Mouse (Mus musculus): ENCODE measurements around the gene Slc2a5. TPM values are rescaled to one million over a fixed set of nuclear protein-coding genes. Genes with fewer than 3 reads are reported as not detected.

The Slc2a5 gene
- 0.26 and 0.50 TPM in 2 replicates for polyA plus RNA-seq (2015; fragmentation: Nextera tagmentation; extraction: Ambion mirVana)

DNA sequence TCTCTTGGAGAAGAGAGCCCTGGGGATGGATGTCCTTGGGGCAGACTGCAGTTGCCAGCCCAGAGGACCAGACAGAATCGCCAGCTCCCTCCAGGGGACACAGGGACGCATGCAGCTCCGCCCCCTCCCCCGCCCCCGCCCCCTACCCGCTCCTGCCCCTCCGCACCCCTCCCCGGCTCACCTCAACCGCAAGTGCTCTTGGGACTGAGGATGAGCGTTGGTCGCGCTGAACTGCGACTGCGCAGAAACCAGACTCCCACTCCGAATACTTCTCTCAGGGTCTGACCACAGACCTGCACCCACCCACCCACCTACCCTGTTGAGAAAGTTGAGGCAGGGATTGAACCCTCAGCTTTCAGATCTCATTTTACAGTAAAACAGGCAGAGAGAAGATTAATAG is at the start of gene Slc2a5:
Gene Slc2a5, plus strand, starts transcription at position 229 of the 400 bp plus-strand sequence.
- Histone ChIP-seq H3K36me3 (ENCODE audit: control insufficient read depth, insufficient read depth, low read length) (no peaks in the 10 kb centered on the region), H3K9me3 (ENCODE audit: control insufficient read depth, low read length) (no peaks in the 10 kb centered on the region), H3K27ac (ENCODE audit: low read length) (no peak within 1 kb of the TSS), H3K4me1 (replicated peaks; ENCODE audit: control insufficient read depth, insufficient read depth, low read length) (peaks cover 14% of the 10 kb centered on the region), H3K4me3 (ENCODE audit: low read length) (peak within 1 kb of the TSS; percentile 7; the same call in 1 of the 2 replicates), H3K9ac (ENCODE audit: low read length) (no peak within 1 kb of the TSS; the same call in 1 of the 2 replicates), H3K4me2 (ENCODE audit: low read depth, low read length) (peak within 1 kb of the TSS; percentile 42), H3K27me3 (ENCODE audit: control insufficient read depth, insufficient read depth, low read depth, low read length) (no peaks in the 10 kb centered on the region)
- ATAC-seq (ENCODE audit: low read depth), result no peak
- WGBS, result 7% methylated on average over 15 of the region's 15 CpGs

DNA sequence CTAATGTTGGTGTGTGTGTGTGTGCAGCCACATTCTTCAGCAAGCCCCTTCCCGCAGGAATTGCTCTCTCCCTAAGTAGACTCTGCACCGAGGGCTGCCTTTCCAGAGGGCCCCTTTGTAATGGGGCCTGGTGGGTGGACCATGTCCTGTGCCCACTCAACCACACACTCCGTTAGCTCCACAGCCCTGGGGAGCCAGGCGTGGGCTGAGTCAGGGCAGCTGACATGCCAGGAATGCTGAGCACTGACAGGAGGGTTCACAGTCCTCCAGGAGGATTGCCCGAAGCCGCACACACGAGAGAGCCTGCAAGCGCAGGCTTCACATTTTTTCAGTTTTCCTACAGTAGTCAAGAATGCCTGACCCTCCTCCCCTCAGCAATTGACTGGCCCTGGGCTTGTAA is 48.9 kb upstream of the Slc2a5 start:
- Histone ChIP-seq H3K4me1 (replicated peaks; ENCODE audit: control insufficient read depth, insufficient read depth, low read length) (peaks cover 13% of the 10 kb centered on the region), H3K4me2 (ENCODE audit: low read depth, low read length) (no peak overlapping the region), H3K9ac (ENCODE audit: low read length) (no peak overlapping the region), H3K36me3 (ENCODE audit: control insufficient read depth, insufficient read depth, low read length) (no peaks in the 10 kb centered on the region), H3K9me3 (ENCODE audit: control insufficient read depth, low read length) (no peaks in the 10 kb centered on the region), H3K4me3 (ENCODE audit: low read length) (no peak overlapping the region), H3K27me3 (ENCODE audit: control insufficient read depth, insufficient read depth, low read depth, low read length) (no peaks in the 10 kb centered on the region), H3K27ac (ENCODE audit: low read length) (peak overlapping the region; percentile 36; the same call in 1 of the 2 replicates)
- 17% methylated on average over 8 of the region's 8 CpGs for WGBS
- ATAC-seq (ENCODE audit: low read depth), result peak; percentile 74

DNA sequence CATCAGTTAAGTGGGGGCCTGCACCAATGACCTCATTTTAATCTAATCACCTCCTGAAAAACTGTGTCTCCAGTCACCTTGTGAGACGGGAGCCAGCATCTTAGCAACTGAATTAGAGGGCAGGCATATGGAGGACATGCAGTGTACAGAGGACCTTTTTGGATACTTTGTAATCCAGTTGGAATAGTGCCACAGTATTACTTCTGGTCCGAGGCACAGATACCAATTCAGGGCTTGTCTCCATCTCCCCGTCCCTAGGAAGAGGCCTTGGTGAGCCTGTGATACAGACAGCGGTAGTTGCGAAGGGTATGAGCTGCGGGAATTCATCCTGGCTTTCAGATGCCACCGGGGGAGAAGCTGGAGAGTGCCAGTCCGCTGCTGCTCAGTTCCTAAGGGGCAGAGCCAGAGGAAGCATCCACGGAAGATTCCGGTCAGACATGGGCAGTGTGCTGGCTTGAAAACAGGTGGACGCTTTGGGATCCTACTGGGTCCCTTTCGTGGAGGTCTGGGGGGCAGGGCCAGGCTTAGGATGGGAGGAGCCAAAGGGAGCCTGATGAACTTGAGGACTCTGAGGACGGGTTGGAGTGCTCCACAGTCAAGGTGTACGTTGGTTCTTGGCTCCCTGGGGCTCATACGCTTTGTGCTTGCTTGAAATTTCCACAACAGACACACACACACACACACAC is 46.5 kb upstream of the Slc2a5 start:
- Histone ChIP-seq H3K9ac (ENCODE audit: low read length) (no peak overlapping the region), H3K9me3 (ENCODE audit: control insufficient read depth, low read length) (no peaks in the 10 kb centered on the region), H3K4me2 (ENCODE audit: low read depth, low read length) (no peak overlapping the region), H3K27me3 (ENCODE audit: control insufficient read depth, insufficient read depth, low read depth, low read length) (no peaks in the 10 kb centered on the region), H3K4me1 (replicated peaks; ENCODE audit: control insufficient read depth, insufficient read depth, low read length) (peaks cover 16% of the 10 kb centered on the region), H3K27ac (ENCODE audit: low read length) (no peak overlapping the region), H3K36me3 (ENCODE audit: control insufficient read depth, insufficient read depth, low read length) (no peaks in the 10 kb centered on the region), H3K4me3 (ENCODE audit: low read length) (no peak overlapping the region)
- 54% methylated on average over 15 of the region's 15 CpGs for WGBS
- no peak for ATAC-seq (ENCODE audit: low read depth)

DNA sequence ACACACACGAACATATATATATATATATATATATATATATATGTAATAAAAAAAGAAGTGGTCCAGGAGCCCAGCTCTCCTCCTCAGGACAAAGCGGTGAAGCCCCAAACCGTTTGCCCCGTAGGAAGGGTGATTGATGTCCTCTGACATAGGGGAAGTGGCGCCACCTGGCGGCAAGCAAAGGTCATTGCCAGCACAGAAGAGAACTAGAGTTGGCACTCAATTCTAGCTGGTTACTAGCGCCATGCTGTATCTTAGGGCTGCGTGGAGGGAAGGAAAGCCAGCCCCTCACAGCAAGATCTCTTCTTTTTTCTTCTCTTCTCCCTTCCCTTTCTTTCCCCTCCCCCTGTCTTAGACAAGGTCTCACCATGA is 46.0 kb upstream of the Slc2a5 start:
- Histone ChIP-seq H3K27me3 (ENCODE audit: control insufficient read depth, insufficient read depth, low read depth, low read length) (no peaks in the 10 kb centered on the region), H3K9me3 (ENCODE audit: control insufficient read depth, low read length) (no peaks in the 10 kb centered on the region), H3K4me3 (ENCODE audit: low read length) (no peak overlapping the region), H3K36me3 (ENCODE audit: control insufficient read depth, insufficient read depth, low read length) (no peaks in the 10 kb centered on the region), H3K4me1 (replicated peaks; ENCODE audit: control insufficient read depth, insufficient read depth, low read length) (peaks cover 15% of the 10 kb centered on the region), H3K4me2 (ENCODE audit: low read depth, low read length) (no peak overlapping the region), H3K27ac (ENCODE audit: low read length) (no peak overlapping the region), H3K9ac (ENCODE audit: low read length) (no peak overlapping the region)
- ATAC-seq (ENCODE audit: low read depth), result no peak
- 19% methylated on average over 8 of the region's 8 CpGs for WGBS

DNA sequence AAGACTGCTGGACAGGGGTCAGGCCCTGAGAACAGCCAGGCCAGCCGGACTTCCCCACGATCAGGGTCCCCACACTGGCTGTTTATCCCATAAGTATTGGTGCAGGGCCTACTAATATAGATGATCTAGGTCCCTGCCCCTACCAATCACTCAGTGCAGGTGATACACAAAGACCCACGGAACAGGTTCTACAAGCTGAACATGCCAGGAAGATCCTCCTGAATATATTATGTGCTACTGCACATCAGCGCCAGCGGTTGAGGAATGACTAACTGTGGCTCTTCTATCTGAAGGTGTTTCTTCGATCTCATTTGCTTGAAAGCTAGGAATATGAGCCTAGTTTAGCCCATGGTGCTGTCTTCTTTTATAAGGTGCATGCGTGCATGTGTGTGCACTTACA is 43.7 kb upstream of the Slc2a5 start:
- Histone ChIP-seq H3K4me3 (ENCODE audit: low read length) (no peak overlapping the region), H3K4me1 (replicated peaks; ENCODE audit: control insufficient read depth, insufficient read depth, low read length) (peaks cover 14% of the 10 kb centered on the region), H3K9me3 (ENCODE audit: control insufficient read depth, low read length) (no peaks in the 10 kb centered on the region), H3K27me3 (ENCODE audit: control insufficient read depth, insufficient read depth, low read depth, low read length) (no peaks in the 10 kb centered on the region), H3K4me2 (ENCODE audit: low read depth, low read length) (no peak overlapping the region), H3K36me3 (ENCODE audit: control insufficient read depth, insufficient read depth, low read length) (no peaks in the 10 kb centered on the region), H3K9ac (ENCODE audit: low read length) (no peak overlapping the region), H3K27ac (ENCODE audit: low read length) (peak overlapping the region; percentile 73)
- no peak for ATAC-seq (ENCODE audit: low read depth)
- WGBS, result 65% methylated on average over 7 of the region's 7 CpGs

DNA sequence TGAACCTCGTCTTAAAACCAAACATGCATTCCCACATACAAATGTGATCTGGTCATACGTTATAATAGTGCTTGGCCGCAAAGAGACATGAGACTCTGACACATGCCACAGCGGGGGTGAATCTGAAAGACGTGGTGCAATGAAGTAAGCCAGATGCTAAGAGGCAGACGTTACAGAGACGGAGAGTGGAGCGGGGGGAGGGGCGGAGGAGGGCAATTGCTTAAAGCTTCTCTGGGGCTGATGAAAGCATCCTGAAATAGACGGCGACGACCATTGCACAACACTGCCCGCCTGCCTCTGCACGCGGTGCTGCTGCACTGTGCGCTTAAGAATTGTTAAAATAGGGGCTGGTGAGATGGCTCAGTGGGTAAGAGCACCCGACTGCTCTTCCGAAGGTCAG is 42.9 kb upstream of the Slc2a5 start:
- peak overlapping the region; percentile 73 for H3K27ac ChIP-seq (ENCODE audit: low read length)
- no peaks in the 10 kb centered on the region for H3K27me3 ChIP-seq (ENCODE audit: control insufficient read depth, insufficient read depth, low read depth, low read length)
- H3K9ac ChIP-seq (ENCODE audit: low read length), result no peak overlapping the region
- 27% methylated on average over 18 of the region's 18 CpGs for WGBS
- H3K4me2 ChIP-seq (ENCODE audit: low read depth, low read length), result no peak overlapping the region
- no peaks in the 10 kb centered on the region for H3K36me3 ChIP-seq (ENCODE audit: control insufficient read depth, insufficient read depth, low read length)
- H3K4me3 ChIP-seq (ENCODE audit: low read length), result no peak overlapping the region
- no peaks in the 10 kb centered on the region for H3K9me3 ChIP-seq (ENCODE audit: control insufficient read depth, low read length)
- peaks cover 10% of the 10 kb centered on the region for H3K4me1 ChIP-seq (replicated peaks; ENCODE audit: control insufficient read depth, insufficient read depth, low read length)
- ATAC-seq (ENCODE audit: low read depth), result peak; percentile 68

DNA sequence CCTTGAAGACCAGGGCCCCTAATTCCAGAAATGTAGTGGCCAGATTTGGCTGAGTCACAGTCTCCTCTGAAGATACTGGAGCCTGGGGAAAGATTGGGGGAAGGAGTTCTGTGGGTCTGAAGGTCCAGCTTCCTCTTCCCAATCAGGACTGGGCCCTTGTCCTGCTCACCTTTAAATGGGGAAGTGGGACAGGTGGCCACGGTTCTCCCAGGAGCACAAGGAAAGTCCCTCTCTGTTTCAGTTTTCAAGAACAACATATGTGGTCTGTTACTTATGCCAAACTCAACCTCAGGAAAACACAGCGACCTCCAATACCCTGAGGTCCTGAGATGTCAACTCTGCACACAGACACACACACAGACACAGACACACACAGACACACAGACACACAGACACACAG is 40.4 kb upstream of the Slc2a5 start:
- Histone ChIP-seq H3K36me3 (ENCODE audit: control insufficient read depth, insufficient read depth, low read length) (no peaks in the 10 kb centered on the region), H3K27ac (ENCODE audit: low read length) (peak overlapping the region; percentile 96), H3K4me2 (ENCODE audit: low read depth, low read length) (no peak overlapping the region), H3K27me3 (ENCODE audit: control insufficient read depth, insufficient read depth, low read depth, low read length) (no peaks in the 10 kb centered on the region), H3K9ac (ENCODE audit: low read length) (no peak overlapping the region), H3K4me3 (ENCODE audit: low read length) (no peak overlapping the region), H3K9me3 (ENCODE audit: control insufficient read depth, low read length) (no peaks in the 10 kb centered on the region), H3K4me1 (replicated peaks; ENCODE audit: control insufficient read depth, insufficient read depth, low read length) (peaks cover 10% of the 10 kb centered on the region)
- WGBS, result 53% methylated on average over 2 of the region's 2 CpGs
- no peak for ATAC-seq (ENCODE audit: low read depth)

DNA sequence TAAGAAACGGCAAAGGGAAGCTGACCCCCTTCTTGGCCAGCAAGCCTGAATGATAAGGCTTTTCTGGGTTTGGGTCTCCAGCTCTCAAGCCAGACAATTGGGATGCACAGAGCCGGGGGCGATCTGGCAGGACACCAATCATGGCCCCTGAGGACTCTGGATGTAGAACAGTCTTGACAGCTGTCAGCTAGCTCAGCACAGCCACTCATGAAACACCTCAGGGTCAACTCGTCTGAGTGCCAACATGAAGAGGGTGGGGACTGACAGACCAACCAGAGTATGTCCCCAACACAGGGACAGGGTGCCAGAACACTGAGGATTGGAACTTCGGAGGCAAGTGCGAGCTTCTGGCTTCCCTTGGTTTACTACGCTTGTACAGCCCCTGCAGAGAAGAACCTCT is 39.8 kb upstream of the Slc2a5 start:
- Histone ChIP-seq H3K4me2 (ENCODE audit: low read depth, low read length) (no peak overlapping the region), H3K27ac (ENCODE audit: low read length) (peak overlapping the region; percentile 96), H3K9ac (ENCODE audit: low read length) (no peak overlapping the region), H3K36me3 (ENCODE audit: control insufficient read depth, insufficient read depth, low read length) (no peaks in the 10 kb centered on the region), H3K4me1 (replicated peaks; ENCODE audit: control insufficient read depth, insufficient read depth, low read length) (peaks cover 10% of the 10 kb centered on the region), H3K27me3 (ENCODE audit: control insufficient read depth, insufficient read depth, low read depth, low read length) (no peaks in the 10 kb centered on the region), H3K9me3 (ENCODE audit: control insufficient read depth, low read length) (no peaks in the 10 kb centered on the region), H3K4me3 (ENCODE audit: low read length) (no peak overlapping the region)
- 40% methylated on average over 7 of the region's 7 CpGs for WGBS
- ATAC-seq (ENCODE audit: low read depth), result peak; percentile 80

DNA sequence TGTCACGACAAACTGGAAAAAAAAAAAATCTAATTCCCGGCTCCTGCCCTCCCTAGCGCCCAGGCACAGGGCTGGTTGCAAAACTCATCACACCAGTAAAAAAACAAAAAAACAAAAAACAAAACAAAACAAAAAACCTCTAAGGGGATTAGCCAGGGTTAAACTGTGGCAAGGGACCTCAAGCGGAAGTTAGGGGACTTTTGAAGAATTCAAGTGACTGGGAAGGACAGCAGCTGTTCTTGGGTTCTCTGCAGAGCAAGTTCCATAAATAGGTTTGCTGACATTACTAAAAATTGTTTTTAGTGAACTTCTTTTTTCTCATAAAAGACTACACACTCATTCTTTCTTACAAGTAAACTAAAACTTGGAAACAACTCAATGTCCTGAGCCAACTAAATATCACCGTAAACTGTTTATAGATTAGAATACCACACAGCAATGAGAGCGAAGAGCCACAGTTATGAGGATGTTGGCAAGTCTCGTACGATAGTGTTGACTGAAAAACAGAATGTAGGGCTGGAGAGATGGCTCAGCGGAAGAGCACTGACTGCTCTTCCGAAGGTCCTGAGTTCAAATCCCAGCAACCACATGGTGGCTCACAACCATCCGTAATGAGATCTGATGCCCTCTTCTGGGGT is 38.6 kb upstream of the Slc2a5 start:
- Histone ChIP-seq H3K27me3 (ENCODE audit: control insufficient read depth, insufficient read depth, low read depth, low read length) (no peaks in the 10 kb centered on the region), H3K27ac (ENCODE audit: low read length) (peak overlapping the region; percentile 96), H3K36me3 (ENCODE audit: control insufficient read depth, insufficient read depth, low read length) (no peaks in the 10 kb centered on the region), H3K4me2 (ENCODE audit: low read depth, low read length) (no peak overlapping the region), H3K9ac (ENCODE audit: low read length) (no peak overlapping the region), H3K4me1 (replicated peaks; ENCODE audit: control insufficient read depth, insufficient read depth, low read length) (peaks cover 10% of the 10 kb centered on the region), H3K9me3 (ENCODE audit: control insufficient read depth, low read length) (no peaks in the 10 kb centered on the region), H3K4me3 (ENCODE audit: low read length) (no peak overlapping the region)
- peak; percentile 81 for ATAC-seq (ENCODE audit: low read depth)
- WGBS, result 46% methylated on average over 11 of the region's 11 CpGs
